Mouse (Mus musculus) layer of hippocampus, postnatal 10 days (tissue): Measurements from ENCODE around the gene Srrm4. TPM values are rescaled to one million over a fixed set of nuclear protein-coding genes. Genes with fewer than 3 reads are reported as not detected.

Experiments
- DNase-seq, 2 experiments: peaks; one replicate each; pipeline ENCODE4 v3.0.0; 2021; ENCODE audit warnings: low spot score in 2 of 2
- long read RNA-seq: library from polyadenylated mRNA; stranded (forward); transcript quantifications from one replicate; pipeline ENCODE4 v2.0.0, GENCODE M21; 2023
- total RNA-seq, 2 experiments: library from RNA; stranded (reverse); gene quantifications; 2 replicates each; pipeline ENCODE4 v1.2.3; 2021

Gene Srrm4
- 10 to 100 TPM; 38.3 to 38.8 TPM for total RNA-seq
- long read RNA-seq, partial matches to known transcripts = 0 of 5 reads
- long read RNA-seq, other reads (novel, unspliced or antisense) = 5 of 5 reads

GRCm38 (mm10) chr5:116591346-116592048 is at the start of gene Srrm4:
Gene Srrm4, minus strand, starts transcription at chr5:116591817.
- DNase-seq = peak; percentile 76 to 83

GRCm38 (mm10) chr5:116592801-116593430 is 1.3 kb upstream of the Srrm4 start:
- DNase-seq = peak in 1 of 2 experiments; percentile 70

GRCm38 (mm10) chr5:116592049-116592800 is 608 bp upstream of the Srrm4 start:
- DNase-seq = peak in 1 of 2 experiments; percentile 44

GRCm38 (mm10) chr5:116590698-116591097 is 919 bp downstream of the Srrm4 start:
- no peak for DNase-seq

- no peak for DNase-seq
Measured at GRCm38 (mm10) chr5:116589631-116590030, 2.0 kb downstream of the Srrm4 start.

DNA sequence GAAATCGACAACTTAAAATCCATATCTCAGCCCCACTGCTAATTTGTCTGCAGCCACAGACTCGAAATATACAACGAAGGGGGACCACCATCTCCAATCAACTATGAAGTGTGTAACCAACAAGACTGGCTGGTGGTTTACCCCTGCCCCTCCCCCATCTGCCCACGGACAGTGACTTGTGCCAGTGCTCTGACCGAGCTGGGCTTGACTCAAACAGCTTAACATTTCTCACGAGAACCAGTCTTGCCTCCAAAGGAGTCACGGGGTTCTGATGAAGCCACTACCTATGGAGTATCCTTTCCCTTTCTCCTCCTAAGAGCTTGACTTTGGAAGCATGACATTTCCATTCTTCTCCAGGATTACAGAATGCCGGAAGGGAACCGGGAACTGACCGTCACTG is 2.8 kb downstream of the Srrm4 start:
- no peak for DNase-seq

- no peak for DNase-seq
Measured at GRCm38 (mm10) chr5:116579533-116579932, 12.1 kb downstream of the Srrm4 start.

DNA sequence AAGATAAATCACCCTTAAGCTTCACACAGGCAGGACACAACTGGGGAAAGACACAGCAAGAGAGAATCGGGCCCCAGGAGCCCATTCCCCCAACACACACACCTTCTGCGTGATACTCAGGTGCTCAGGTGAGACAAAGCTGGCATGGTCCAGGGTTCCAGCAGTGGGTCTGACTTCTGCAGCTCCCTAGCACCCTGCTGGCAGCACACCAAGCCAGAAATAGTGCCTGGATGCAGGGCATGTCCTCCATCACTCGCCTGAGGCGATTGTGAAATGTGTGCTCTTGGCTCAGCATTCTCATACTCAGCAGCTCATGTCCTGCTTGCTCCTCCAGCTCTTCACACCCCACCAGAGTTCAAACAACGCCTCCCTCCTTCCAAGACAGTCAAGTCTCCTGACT is 14.5 kb downstream of the Srrm4 start:
- DNase-seq = no peak

DNA sequence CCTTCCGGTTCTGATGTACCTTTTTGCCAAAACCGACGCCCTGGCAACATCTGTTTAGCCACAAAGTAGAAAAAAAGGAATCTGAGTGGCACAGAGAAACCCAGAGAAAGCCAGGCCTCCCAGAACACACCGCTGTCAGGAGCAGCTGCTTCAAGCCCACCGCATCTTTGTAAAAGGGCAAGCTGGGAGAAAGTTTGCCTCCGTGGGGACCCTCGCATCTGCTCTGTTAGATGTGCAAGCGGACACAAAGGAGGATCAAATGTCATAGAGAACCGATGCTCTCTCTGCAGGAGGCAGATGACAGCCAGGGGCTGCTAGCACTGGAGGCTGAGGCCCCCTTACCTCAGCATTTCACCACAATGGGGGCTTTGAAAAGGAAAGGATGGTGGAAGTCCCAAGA is 18.3 kb downstream of the Srrm4 start:
- DNase-seq = no peak

- no peak for DNase-seq
Measured at GRCm38 (mm10) chr5:116571936-116572335, 19.7 kb downstream of the Srrm4 start.

- no peak for DNase-seq
Measured at GRCm38 (mm10) chr5:116571232-116571861, 20.3 kb downstream of the Srrm4 start.

GRCm38 (mm10) chr5:116570566-116570965 is 21.1 kb downstream of the Srrm4 start:
- no peak for DNase-seq

GRCm38 (mm10) chr5:116569629-116570028 is 22.0 kb downstream of the Srrm4 start:
- no peak for DNase-seq

GRCm38 (mm10) chr5:116568050-116568449 is 23.6 kb downstream of the Srrm4 start:
- DNase-seq = no peak

DNA sequence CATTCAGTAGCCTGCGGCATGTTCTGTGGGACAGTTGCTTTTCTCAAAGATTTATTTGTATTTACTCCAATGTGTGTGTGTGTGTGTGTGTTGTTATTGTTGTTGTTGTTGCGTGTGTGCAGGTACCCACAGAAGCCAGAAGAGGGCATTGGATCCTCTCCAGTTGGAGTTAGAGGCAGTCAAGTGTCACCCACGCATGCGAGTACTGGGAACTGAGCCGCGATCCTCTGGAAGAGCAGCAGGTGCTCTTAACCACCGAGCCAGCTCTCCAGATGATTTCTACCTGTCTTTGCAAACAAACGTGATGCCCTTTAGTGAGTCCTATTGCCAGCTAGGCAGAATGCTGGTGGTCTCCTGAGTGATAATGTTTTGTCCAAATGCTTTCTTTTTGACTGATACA is 24.3 kb downstream of the Srrm4 start:
- no peak for DNase-seq

GRCm38 (mm10) chr5:116566385-116567045 is 25.1 kb downstream of the Srrm4 start:
- DNase-seq = no peak

- DNase-seq = no peak
Measured at GRCm38 (mm10) chr5:116565573-116565972, 26.0 kb downstream of the Srrm4 start.

- DNase-seq = no peak
Measured at GRCm38 (mm10) chr5:116564391-116564790, 27.2 kb downstream of the Srrm4 start.

- no peak for DNase-seq
Measured at GRCm38 (mm10) chr5:116563713-116564112, 27.9 kb downstream of the Srrm4 start.

- DNase-seq = no peak
Measured at GRCm38 (mm10) chr5:116559091-116559490, 32.5 kb downstream of the Srrm4 start.

DNA sequence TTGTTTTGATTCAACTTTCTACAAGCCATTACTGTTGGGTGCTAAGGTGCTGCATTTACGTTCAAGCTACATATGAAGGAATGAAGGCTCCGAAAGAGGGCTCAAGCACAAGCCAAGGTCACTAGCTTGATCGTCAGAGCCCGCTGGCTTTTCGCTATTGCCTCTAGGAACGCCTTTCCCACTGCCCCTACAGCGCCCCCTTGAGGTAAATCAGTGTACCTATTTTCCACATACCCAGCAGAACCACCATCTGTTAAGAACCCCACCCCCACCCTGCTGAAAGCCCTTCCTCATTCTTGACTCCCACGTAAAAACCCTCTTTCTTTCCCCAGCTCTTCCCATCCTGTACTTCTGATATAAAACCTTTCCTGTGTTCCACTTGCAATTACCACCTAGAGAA is 35.0 kb downstream of the Srrm4 start:
- no peak for DNase-seq
